Mouse (Mus musculus): ENCODE data around the gene Emg1.

Emg1 gene

GRCm38 (mm10) chr6:124711824-124712782 is at the start of gene Emg1, which contains the start of gene Phb2:
TSS of gene Emg1 (minus strand) at chr6:124712178.
TSS of gene Phb2 (plus strand) at chr6:124712336.
- peak; percentile 98 for DNase-seq (ENCODE audit: low read depth, low spot score)

- DNase-seq (ENCODE audit: low read depth, low spot score) = peak; percentile 90
Measured at GRCm38 (mm10) chr6:124759259-124759658, 47.3 kb upstream of the Emg1 start.

GRCm38 (mm10) chr6:124758849-124759232 is 46.9 kb upstream of the Emg1 start:
- DNase-seq (ENCODE audit: low read depth, low spot score) = no peak

- DNase-seq (ENCODE audit: low read depth, low spot score) = no peak
Measured at GRCm38 (mm10) chr6:124757909-124758848, 46.2 kb upstream of the Emg1 start.

- no peak for DNase-seq (ENCODE audit: low read depth, low spot score)
Measured at GRCm38 (mm10) chr6:124757351-124757880, 45.4 kb upstream of the Emg1 start.

- DNase-seq (ENCODE audit: low read depth, low spot score) = peak; percentile 79
Measured at GRCm38 (mm10) chr6:124756652-124757350, 44.8 kb upstream of the Emg1 start.

- peak; percentile 59 for DNase-seq (ENCODE audit: low read depth, low spot score)
Measured at GRCm38 (mm10) chr6:124755831-124756595, 44.0 kb upstream of the Emg1 start, which contains the start of the genes Gm45234 and Atn1. TSS of gene Gm45234 (minus strand) at chr6:124756021. TSS of gene Atn1 (minus strand) at chr6:124756524.

GRCm38 (mm10) chr6:124755306-124755705 is 43.3 kb upstream of the Emg1 start:
- no peak for DNase-seq (ENCODE audit: low read depth, low spot score)

- DNase-seq (ENCODE audit: low read depth, low spot score) = no peak
Measured at GRCm38 (mm10) chr6:124753861-124754260, 41.9 kb upstream of the Emg1 start.

DNA sequence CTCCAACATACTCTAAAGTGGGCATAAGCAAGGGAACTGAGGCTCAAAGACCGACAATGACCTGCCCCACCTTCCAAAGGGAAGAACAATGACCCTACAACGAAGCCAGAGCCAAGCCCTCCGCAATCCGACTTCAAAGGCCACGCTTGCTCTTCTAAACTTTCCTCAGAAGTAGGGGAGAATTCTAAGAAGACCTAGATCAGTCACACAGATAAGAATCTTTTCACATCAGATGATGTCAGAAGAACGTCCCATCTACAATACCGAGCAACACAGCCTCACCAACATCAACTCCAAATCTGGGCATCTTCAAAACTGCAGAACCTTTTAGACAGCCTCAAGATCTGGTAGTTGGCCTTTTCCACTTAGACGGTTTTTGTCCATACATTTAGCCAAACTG is 38.4 kb upstream of the Emg1 start:
- DNase-seq (ENCODE audit: low read depth, low spot score) = no peak

GRCm38 (mm10) chr6:124746654-124747632 is 35.0 kb upstream of the Emg1 start:
- no peak for DNase-seq (ENCODE audit: low read depth, low spot score)

- DNase-seq (ENCODE audit: low read depth, low spot score) = no peak
Measured at GRCm38 (mm10) chr6:124746296-124746605, 34.3 kb upstream of the Emg1 start.

- DNase-seq (ENCODE audit: low read depth, low spot score) = peak; percentile 97
Measured at GRCm38 (mm10) chr6:124745490-124746295, 33.7 kb upstream of the Emg1 start.

- DNase-seq (ENCODE audit: low read depth, low spot score) = no peak
Measured at GRCm38 (mm10) chr6:124744755-124745321, 32.9 kb upstream of the Emg1 start.

GRCm38 (mm10) chr6:124743647-124744046 is 31.7 kb upstream of the Emg1 start:
- no peak for DNase-seq (ENCODE audit: low read depth, low spot score)

DNA sequence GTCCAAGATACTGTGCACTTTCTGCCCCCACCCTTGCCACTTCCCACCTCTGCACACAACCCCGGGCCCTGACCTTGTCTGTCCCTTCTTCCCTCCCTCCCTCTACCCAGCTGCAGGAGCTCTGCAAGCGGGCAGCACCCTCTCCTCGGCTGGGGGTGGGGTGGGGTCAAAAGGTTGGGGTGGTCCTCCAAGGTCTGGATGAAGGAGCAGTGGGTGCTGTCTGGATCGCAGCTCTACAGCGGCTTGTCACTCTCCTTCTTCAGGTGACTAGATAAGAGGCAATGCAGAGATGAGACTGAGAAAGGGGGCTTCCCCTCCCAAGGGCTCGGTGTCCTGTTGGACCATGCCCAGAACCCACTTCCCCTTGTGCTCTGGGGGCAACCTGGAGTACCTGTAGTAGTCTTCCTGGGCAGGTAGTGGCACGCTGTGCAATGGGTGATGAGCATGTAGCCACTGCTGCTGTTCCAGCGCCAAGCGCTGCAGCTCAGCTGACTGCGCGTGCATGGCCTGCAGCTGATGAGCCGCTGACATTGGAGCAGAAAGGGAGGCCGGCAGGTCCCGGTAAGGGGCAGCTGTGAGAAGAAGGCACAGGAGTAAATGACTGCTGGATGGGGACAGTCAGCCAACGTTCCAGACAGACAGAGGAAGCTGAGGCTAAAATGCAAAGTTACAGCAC is 31.0 kb upstream of the Emg1 start:
- no peak for DNase-seq (ENCODE audit: low read depth, low spot score)

- no peak for DNase-seq (ENCODE audit: low read depth, low spot score)
Measured at GRCm38 (mm10) chr6:124741842-124742241, 29.9 kb upstream of the Emg1 start.
